Mouse (Mus musculus): ENCODE measurements around the gene Wnt5a. TPM values are rescaled to one million over a fixed set of nuclear protein-coding genes. Genes with fewer than 3 reads are reported as not detected.
A peak's percentile ranks its signal among the peaks of the same experiment; 100 is the strongest.

Gene Wnt5a
- polyA plus RNA-seq, 1 experiment from 2014 or later, result 17.6 TPM

- 86% methylated on average over 1 of the region's 1 CpGs for WGBS
- no peaks in the 10 kb centered on the region for H3K27me3 ChIP-seq (replicated peaks; ENCODE audit: control insufficient read depth, insufficient read depth, low read length)
- ATAC-seq, result no peak
- no peak overlapping the region for H3K4me3 ChIP-seq (ENCODE audit: low read length)
- no peak overlapping the region for H3K9ac ChIP-seq (ENCODE audit: low read depth, low read length)
- H3K4me1 ChIP-seq (ENCODE audit: control insufficient read depth, insufficient read depth, low read length), result no peaks in the 10 kb centered on the region
- H3K9me3 ChIP-seq (ENCODE audit: control insufficient read depth, low read length), result no peaks in the 10 kb centered on the region
- no peak overlapping the region for H3K4me2 ChIP-seq (ENCODE audit: low read depth, low read length)
- no peak overlapping the region for H3K27ac ChIP-seq (ENCODE audit: low read length)
- no peaks in the 10 kb centered on the region for H3K36me3 ChIP-seq (ENCODE audit: control insufficient read depth, insufficient read depth, low read length)
These were observed 23.7 kb upstream of the Wnt5a start for GRCm38 (mm10) chr14:28480866-28481265.

GRCm38 (mm10) chr14:28493806-28494205 is 10.7 kb upstream of the Wnt5a start:
- 82% methylated on average over 4 of the region's 4 CpGs for WGBS
- no peak overlapping the region for H3K9ac ChIP-seq (ENCODE audit: low read depth, low read length)
- H3K4me3 ChIP-seq (ENCODE audit: low read length), result no peak overlapping the region
- no peaks in the 10 kb centered on the region for H3K4me1 ChIP-seq (ENCODE audit: control insufficient read depth, insufficient read depth, low read length)
- no peak overlapping the region for H3K4me2 ChIP-seq (ENCODE audit: low read depth, low read length)
- no peak overlapping the region for H3K27ac ChIP-seq (ENCODE audit: low read length)
- no peak for ATAC-seq
- H3K27me3 ChIP-seq (replicated peaks; ENCODE audit: control insufficient read depth, insufficient read depth, low read length), result no peaks in the 10 kb centered on the region
- no peaks in the 10 kb centered on the region for H3K9me3 ChIP-seq (ENCODE audit: control insufficient read depth, low read length)
- no peaks in the 10 kb centered on the region for H3K36me3 ChIP-seq (ENCODE audit: control insufficient read depth, insufficient read depth, low read length)

- Histone ChIP-seq H3K4me2 (ENCODE audit: low read depth, low read length) (no peak overlapping the region), H3K36me3 (ENCODE audit: control insufficient read depth, insufficient read depth, low read length) (no peaks in the 10 kb centered on the region), H3K9ac (ENCODE audit: low read depth, low read length) (no peak overlapping the region), H3K9me3 (ENCODE audit: control insufficient read depth, low read length) (no peaks in the 10 kb centered on the region), H3K27ac (ENCODE audit: low read length) (no peak overlapping the region), H3K4me3 (ENCODE audit: low read length) (no peak overlapping the region), H3K27me3 (replicated peaks; ENCODE audit: control insufficient read depth, insufficient read depth, low read length) (no peaks in the 10 kb centered on the region), H3K4me1 (ENCODE audit: control insufficient read depth, insufficient read depth, low read length) (no peaks in the 10 kb centered on the region)
- 69% methylated on average over 5 of the region's 5 CpGs for WGBS
- no peak for ATAC-seq
These were observed 10.3 kb upstream of the Wnt5a start for GRCm38 (mm10) chr14:28494273-28494672.

GRCm38 (mm10) chr14:28501216-28501878 is 3.2 kb upstream of the Wnt5a start:
- H3K4me3 ChIP-seq (ENCODE audit: low read length), result no peak overlapping the region
- H3K4me2 ChIP-seq (ENCODE audit: low read depth, low read length), result no peak overlapping the region
- WGBS, result 18% methylated on average over 12 of the region's 12 CpGs
- no peaks in the 10 kb centered on the region for H3K9me3 ChIP-seq (ENCODE audit: control insufficient read depth, low read length)
- H3K9ac ChIP-seq (ENCODE audit: low read depth, low read length), result no peak overlapping the region
- H3K27ac ChIP-seq (ENCODE audit: low read length), result no peak overlapping the region
- peak; percentile 10; the same call in 1 of the 2 replicates for ATAC-seq
- peaks cover 11% of the 10 kb centered on the region for H3K27me3 ChIP-seq (replicated peaks; ENCODE audit: control insufficient read depth, insufficient read depth, low read length)
- peaks cover 12% of the 10 kb centered on the region for H3K4me1 ChIP-seq (ENCODE audit: control insufficient read depth, insufficient read depth, low read length)
- no peaks in the 10 kb centered on the region for H3K36me3 ChIP-seq (ENCODE audit: control insufficient read depth, insufficient read depth, low read length)

GRCm38 (mm10) chr14:28503276-28503675 is 1.3 kb upstream of the Wnt5a start:
- H3K4me3 ChIP-seq (ENCODE audit: low read length), result no peak overlapping the region
- no peaks in the 10 kb centered on the region for H3K9me3 ChIP-seq (ENCODE audit: control insufficient read depth, low read length)
- no peak for ATAC-seq
- no peak overlapping the region for H3K27ac ChIP-seq (ENCODE audit: low read length)
- peaks cover 16% of the 10 kb centered on the region for H3K4me1 ChIP-seq (ENCODE audit: control insufficient read depth, insufficient read depth, low read length)
- peaks cover 18% of the 10 kb centered on the region for H3K27me3 ChIP-seq (replicated peaks; ENCODE audit: control insufficient read depth, insufficient read depth, low read length)
- H3K9ac ChIP-seq (ENCODE audit: low read depth, low read length), result no peak overlapping the region
- no peak overlapping the region for H3K4me2 ChIP-seq (ENCODE audit: low read depth, low read length)
- 81% methylated on average over 2 of the region's 2 CpGs for WGBS
- no peaks in the 10 kb centered on the region for H3K36me3 ChIP-seq (ENCODE audit: control insufficient read depth, insufficient read depth, low read length)

- H3K9ac ChIP-seq (ENCODE audit: low read depth, low read length), result peak overlapping the region; percentile 81
- ATAC-seq, result peak; percentile 45
- WGBS, result under 1% methylated on average over 22 of the region's 22 CpGs
- no peaks in the 10 kb centered on the region for H3K36me3 ChIP-seq (ENCODE audit: control insufficient read depth, insufficient read depth, low read length)
- peaks cover 26% of the 10 kb centered on the region for H3K27me3 ChIP-seq (replicated peaks; ENCODE audit: control insufficient read depth, insufficient read depth, low read length)
- no peaks in the 10 kb centered on the region for H3K9me3 ChIP-seq (ENCODE audit: control insufficient read depth, low read length)
- H3K4me2 ChIP-seq (ENCODE audit: low read depth, low read length), result peak overlapping the region; percentile 75
- peaks cover 22% of the 10 kb centered on the region for H3K4me1 ChIP-seq (ENCODE audit: control insufficient read depth, insufficient read depth, low read length)
- peak overlapping the region; percentile 91 for H3K27ac ChIP-seq (ENCODE audit: low read length)
- H3K4me3 ChIP-seq (ENCODE audit: low read length), result peak overlapping the region; percentile 69
These were observed 568 bp downstream of the Wnt5a start for GRCm38 (mm10) chr14:28505051-28505585.

GRCm38 (mm10) chr14:28505586-28506375 is 1.2 kb downstream of the Wnt5a start:
- 0 out of 2 replicates have a peak, but pooled peaks have one; percentile 25 for ATAC-seq
- peak overlapping the region; percentile 91 for H3K27ac ChIP-seq (ENCODE audit: low read length)
- H3K27me3 ChIP-seq (replicated peaks; ENCODE audit: control insufficient read depth, insufficient read depth, low read length), result peaks cover 33% of the 10 kb centered on the region
- peaks cover 29% of the 10 kb centered on the region for H3K4me1 ChIP-seq (ENCODE audit: control insufficient read depth, insufficient read depth, low read length)
- H3K4me3 ChIP-seq (ENCODE audit: low read length), result peak overlapping the region; percentile 69
- no peaks in the 10 kb centered on the region for H3K9me3 ChIP-seq (ENCODE audit: control insufficient read depth, low read length)
- H3K36me3 ChIP-seq (ENCODE audit: control insufficient read depth, insufficient read depth, low read length), result no peaks in the 10 kb centered on the region
- peak overlapping the region; percentile 75 for H3K4me2 ChIP-seq (ENCODE audit: low read depth, low read length)
- under 1% methylated on average over 62 of the region's 62 CpGs for WGBS
- H3K9ac ChIP-seq (ENCODE audit: low read depth, low read length), result peak overlapping the region; percentile 81

- H3K4me3 ChIP-seq (ENCODE audit: low read length), result peak overlapping the region; percentile 69
- under 1% methylated on average over 29 of the region's 29 CpGs for WGBS
- H3K27me3 ChIP-seq (replicated peaks; ENCODE audit: control insufficient read depth, insufficient read depth, low read length), result peaks cover 39% of the 10 kb centered on the region
- peaks cover 27% of the 10 kb centered on the region for H3K4me1 ChIP-seq (ENCODE audit: control insufficient read depth, insufficient read depth, low read length)
- peak overlapping the region; percentile 91 for H3K27ac ChIP-seq (ENCODE audit: low read length)
- no peaks in the 10 kb centered on the region for H3K36me3 ChIP-seq (ENCODE audit: control insufficient read depth, insufficient read depth, low read length)
- peak overlapping the region; percentile 75 for H3K4me2 ChIP-seq (ENCODE audit: low read depth, low read length)
- ATAC-seq, result 0 out of 2 replicates have a peak, but pooled peaks have one; percentile 13
- no peaks in the 10 kb centered on the region for H3K9me3 ChIP-seq (ENCODE audit: control insufficient read depth, low read length)
- H3K9ac ChIP-seq (ENCODE audit: low read depth, low read length), result peak overlapping the region; percentile 81
These were observed 1.9 kb downstream of the Wnt5a start for GRCm38 (mm10) chr14:28506376-28506831.

GRCm38 (mm10) chr14:28507011-28507410 is 2.5 kb downstream of the Wnt5a start:
- Histone ChIP-seq H3K4me1 (ENCODE audit: control insufficient read depth, insufficient read depth, low read length) (peaks cover 21% of the 10 kb centered on the region), H3K27me3 (replicated peaks; ENCODE audit: control insufficient read depth, insufficient read depth, low read length) (peaks cover 40% of the 10 kb centered on the region)
- under 1% methylated on average over 15 of the region's 15 CpGs for WGBS

More at GRCm38 (mm10) chr14:28507011-28507410, 2.5 kb downstream of the Wnt5a start:
- H3K27ac ChIP-seq (ENCODE audit: low read length), result peak overlapping the region; percentile 91; the same call in 1 of the 2 replicates
- H3K4me3 ChIP-seq (ENCODE audit: low read length), result peak overlapping the region; percentile 69
- ATAC-seq, result no peak
- no peaks in the 10 kb centered on the region for H3K36me3 ChIP-seq (ENCODE audit: control insufficient read depth, insufficient read depth, low read length)
- peak overlapping the region; percentile 81 for H3K9ac ChIP-seq (ENCODE audit: low read depth, low read length)
- peak overlapping the region; percentile 75 for H3K4me2 ChIP-seq (ENCODE audit: low read depth, low read length)
- no peaks in the 10 kb centered on the region for H3K9me3 ChIP-seq (ENCODE audit: control insufficient read depth, low read length)
